Mouse (Mus musculus): ENCODE measurements around the gene Irx4. TPM values are rescaled to one million over a fixed set of nuclear protein-coding genes. Genes with fewer than 3 reads are reported as not detected.

The Irx4 gene
- polyA plus RNA-seq (2021) = not detected

- ChIA-PET CTCF (no interaction called here), POLR2A (no interaction called here)
- TF ChIP-seq CTCF (IDR thresholded peaks at IDR 0.05) = no peak
- ATAC-seq (no peak), DNase-seq (ENCODE audit: low read depth, low spot score) (no peak)
- in situ Hi-C loops (cut with MboI; ENCODE audit: low pct_unique_long_range_greater_than_20kb) = no loop called here
- H3K27me3 ChIP-seq = peaks cover 38% of the 10 kb centered on the region
Measured at GRCm38 (mm10) chr13:73260354-73261035, at the start of gene Irx4. Gene Irx4, plus strand, starts transcription at chr13:73260479.

- no peak for DNase-seq (ENCODE audit: low read depth, low spot score)
- ATAC-seq = no peak
- no peak for TF ChIP-seq CTCF (IDR thresholded peaks at IDR 0.05)
- H3K27me3 ChIP-seq = no peaks in the 10 kb centered on the region
- CTCF ChIA-PET = no interaction called here
- POLR2A ChIA-PET = no interaction called here
- in situ Hi-C loops (cut with MboI; ENCODE audit: low pct_unique_long_range_greater_than_20kb) = no loop called here
Measured at GRCm38 (mm10) chr13:73214301-73214700, 46.0 kb upstream of the Irx4 start.

GRCm38 (mm10) chr13:73236461-73236860 is 23.8 kb upstream of the Irx4 start:
- H3K27me3 ChIP-seq = peaks cover 5% of the 10 kb centered on the region
- DNase-seq (ENCODE audit: low read depth, low spot score) (no peak), ATAC-seq (no peak)
- in situ Hi-C loops (cut with MboI; ENCODE audit: low pct_unique_long_range_greater_than_20kb) = no loop called here
- no peak for TF ChIP-seq CTCF (IDR thresholded peaks at IDR 0.05)
- POLR2A ChIA-PET = interaction anchor here (0.5 kb wide), 1 partner anchor 1958 kb away, joined by 3 read pairs; no protein-coding TSS in a partner anchor
- CTCF ChIA-PET = no interaction called here

- in situ Hi-C loops (cut with MboI; ENCODE audit: low pct_unique_long_range_greater_than_20kb) = no loop called here
- H3K27me3 ChIP-seq = peaks cover 3% of the 10 kb centered on the region
- ChIA-PET CTCF (no interaction called here), POLR2A (no interaction called here)
- ATAC-seq = no peak
- no peak for DNase-seq (ENCODE audit: low read depth, low spot score)
- TF ChIP-seq CTCF (IDR thresholded peaks at IDR 0.05) = no peak
Measured at GRCm38 (mm10) chr13:73239191-73239746, 21.0 kb upstream of the Irx4 start.

DNA sequence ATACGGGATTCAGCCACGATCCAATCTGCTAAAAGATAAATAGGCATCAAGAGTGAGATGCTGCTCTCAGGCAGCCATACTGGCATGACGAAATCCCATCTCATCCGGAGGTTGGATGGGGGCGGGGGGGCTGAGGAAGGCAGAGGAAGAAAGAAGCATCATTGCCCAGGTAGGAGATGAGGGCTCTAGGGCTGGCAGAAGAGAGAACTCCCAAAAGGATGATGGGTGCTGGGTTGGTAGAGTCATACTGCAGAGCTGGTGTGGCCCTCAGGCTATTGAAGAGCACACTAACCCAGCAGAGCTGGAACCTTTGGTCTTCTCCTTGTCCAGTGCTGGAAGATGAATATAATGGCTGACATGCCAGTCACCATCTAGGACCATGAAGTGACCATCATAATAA is 17.7 kb upstream of the Irx4 start:
- ATAC-seq (no peak), DNase-seq (ENCODE audit: low read depth, low spot score) (no peak)
- POLR2A ChIA-PET = no interaction called here
- TF ChIP-seq CTCF (IDR thresholded peaks at IDR 0.05) = no peak
- in situ Hi-C loops (cut with MboI; ENCODE audit: low pct_unique_long_range_greater_than_20kb) = no loop called here
- CTCF ChIA-PET = no interaction called here
- no peaks in the 10 kb centered on the region for H3K27me3 ChIP-seq

GRCm38 (mm10) chr13:73246961-73247360 is 13.3 kb upstream of the Irx4 start:
- DNase-seq (ENCODE audit: low read depth, low spot score) = no peak
- in situ Hi-C loops (cut with MboI; ENCODE audit: low pct_unique_long_range_greater_than_20kb) = no loop called here
- CTCF ChIA-PET = no interaction called here
- peaks cover 8% of the 10 kb centered on the region for H3K27me3 ChIP-seq
- no peak for TF ChIP-seq CTCF (IDR thresholded peaks at IDR 0.05)
- POLR2A ChIA-PET = no interaction called here
- no peak for ATAC-seq

DNA sequence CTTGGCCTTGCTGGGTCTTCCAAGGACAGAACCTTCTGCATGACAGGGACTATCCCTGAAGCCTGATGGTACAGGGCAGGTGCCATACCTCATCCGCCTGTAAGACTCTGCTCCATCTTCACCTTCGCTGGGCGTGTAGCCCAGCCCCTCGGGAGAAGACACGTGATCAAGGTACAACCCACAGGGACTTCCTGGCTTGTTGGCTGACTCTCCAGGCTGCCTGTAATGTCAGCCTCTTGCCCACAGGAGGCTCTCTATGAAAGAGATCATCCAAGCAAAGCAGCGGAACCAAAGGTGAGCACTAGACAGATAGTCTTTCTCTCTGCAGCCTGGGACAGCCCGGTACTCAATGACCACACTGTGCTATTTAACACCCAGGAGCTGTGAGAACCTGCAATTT is 9.1 kb upstream of the Irx4 start:
- DNase-seq (ENCODE audit: low read depth, low spot score) = no peak
- ATAC-seq = no peak
- peaks cover 16% of the 10 kb centered on the region for H3K27me3 ChIP-seq
- ChIA-PET CTCF (no interaction called here), POLR2A (no interaction called here)
- TF ChIP-seq CTCF (IDR thresholded peaks at IDR 0.05) = no peak
- in situ Hi-C loops (cut with MboI; ENCODE audit: low pct_unique_long_range_greater_than_20kb) = no loop called here

DNA sequence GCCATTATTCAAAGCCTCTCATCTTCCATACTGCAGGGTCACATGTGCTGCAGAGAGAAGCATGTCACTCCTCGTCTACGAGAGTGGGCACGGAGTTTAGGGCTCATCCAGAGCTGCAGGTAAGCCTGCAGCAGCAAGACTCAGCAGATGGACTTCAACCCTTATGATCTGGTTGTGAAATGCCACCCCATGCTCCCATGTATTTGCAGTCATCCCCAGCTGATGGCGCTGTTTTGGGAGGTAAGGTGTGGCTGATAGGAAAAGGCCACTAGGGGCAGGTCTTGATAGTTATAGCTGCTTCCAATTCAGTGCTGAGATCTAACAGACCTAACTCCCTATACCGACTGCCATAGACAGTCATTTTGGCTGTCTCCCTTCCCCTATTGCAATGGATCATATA is 8.3 kb upstream of the Irx4 start:
- in situ Hi-C loops (cut with MboI; ENCODE audit: low pct_unique_long_range_greater_than_20kb) = no loop called here
- POLR2A ChIA-PET = no interaction called here
- H3K27me3 ChIP-seq = peaks cover 16% of the 10 kb centered on the region
- CTCF ChIA-PET = no interaction called here
- DNase-seq (ENCODE audit: low read depth, low spot score) = no peak
- TF ChIP-seq CTCF (IDR thresholded peaks at IDR 0.05) = no peak
- ATAC-seq = no peak

- ATAC-seq (no peak), DNase-seq (ENCODE audit: low read depth, low spot score) (no peak)
- TF ChIP-seq CTCF (IDR thresholded peaks at IDR 0.05) = no peak
- POLR2A ChIA-PET = no interaction called here
- in situ Hi-C loops (cut with MboI; ENCODE audit: low pct_unique_long_range_greater_than_20kb) = no loop called here
- CTCF ChIA-PET = no interaction called here
- peaks cover 29% of the 10 kb centered on the region for H3K27me3 ChIP-seq
Measured at GRCm38 (mm10) chr13:73258415-73258814, 1.9 kb upstream of the Irx4 start.

DNA sequence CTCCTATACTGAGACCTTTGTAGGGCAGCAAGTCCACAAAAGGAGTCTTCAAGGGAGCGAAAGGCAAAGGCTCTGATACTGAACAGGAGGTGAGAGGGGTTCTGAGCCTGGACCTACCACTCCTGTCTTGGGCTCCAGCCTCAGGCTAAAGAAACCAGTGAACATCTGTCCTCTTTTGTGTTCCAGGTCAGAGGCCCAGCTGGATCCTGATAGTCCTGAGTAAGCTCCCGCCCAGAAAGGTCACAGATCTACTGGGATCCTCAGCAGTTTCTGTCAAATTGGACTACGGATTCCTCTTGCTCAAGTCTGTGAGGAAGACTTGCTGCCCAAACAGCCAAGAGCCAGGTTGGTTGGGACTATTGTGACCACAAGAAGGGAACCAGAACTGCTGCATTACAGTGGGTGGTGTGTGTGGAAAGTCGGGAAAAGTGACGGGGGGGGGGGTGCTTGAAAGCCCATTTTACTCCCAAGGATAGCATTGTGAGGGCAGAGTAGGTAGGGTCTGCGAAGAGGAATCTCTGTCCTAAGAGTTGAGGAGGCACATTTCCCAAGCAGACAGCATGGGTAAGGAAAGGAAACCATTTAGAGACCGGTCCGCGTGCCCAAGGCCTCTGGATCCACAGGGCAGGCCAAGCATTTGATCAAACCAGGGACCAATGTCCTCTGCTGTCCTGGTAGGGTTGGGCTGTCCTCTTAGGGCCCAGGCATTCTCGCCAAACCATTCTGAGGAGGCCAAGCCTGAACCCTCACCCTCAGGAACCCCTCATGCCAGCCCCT is 514 bp upstream of the Irx4 start:
- CTCF ChIA-PET = no interaction called here
- DNase-seq (ENCODE audit: low read depth, low spot score) = no peak
- TF ChIP-seq CTCF (IDR thresholded peaks at IDR 0.05) = no peak
- POLR2A ChIA-PET = no interaction called here
- H3K27me3 ChIP-seq = peaks cover 36% of the 10 kb centered on the region
- in situ Hi-C loops (cut with MboI; ENCODE audit: low pct_unique_long_range_greater_than_20kb) = no loop called here
- no peak for ATAC-seq

DNA sequence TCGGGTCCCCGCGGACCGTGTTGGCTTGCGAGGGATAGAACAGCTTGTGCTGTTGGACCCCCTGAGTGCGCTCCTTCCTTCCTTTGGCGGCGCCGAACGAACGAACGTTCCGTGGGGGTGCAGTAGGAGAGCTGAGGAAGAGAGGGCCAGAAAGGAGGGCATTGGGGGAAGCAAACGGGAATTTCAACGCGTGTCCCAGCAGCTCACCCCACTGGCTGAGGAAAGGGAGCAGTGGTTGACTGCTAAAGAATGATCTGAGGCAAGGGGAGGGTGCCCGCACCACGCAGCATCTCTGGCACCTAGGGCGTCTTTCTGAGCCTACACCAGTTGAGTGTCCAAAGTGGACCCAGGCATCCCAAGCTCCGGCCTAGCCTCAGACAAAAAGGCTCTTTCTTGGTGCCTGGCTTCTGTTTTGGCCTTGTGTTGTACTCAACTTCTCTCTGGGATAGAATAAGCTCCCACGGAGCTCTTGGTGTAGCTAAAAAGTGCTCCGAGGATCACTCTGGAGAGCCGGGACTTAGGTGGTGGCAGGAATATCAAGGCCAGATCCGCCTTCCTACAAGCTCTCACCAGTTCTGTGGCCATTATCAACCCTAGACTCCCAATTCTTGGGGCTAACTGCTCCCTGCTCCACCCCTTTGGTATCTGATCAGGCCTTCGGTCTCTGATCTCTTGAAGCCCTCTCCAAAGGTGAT is 904 bp downstream of the Irx4 start:
- ChIA-PET CTCF (no interaction called here), POLR2A (no interaction called here)
- TF ChIP-seq CTCF (IDR thresholded peaks at IDR 0.05) = no peak
- no peak for DNase-seq (ENCODE audit: low read depth, low spot score)
- in situ Hi-C loops (cut with MboI; ENCODE audit: low pct_unique_long_range_greater_than_20kb) = no loop called here
- H3K27me3 ChIP-seq = peaks cover 38% of the 10 kb centered on the region
- no peak for ATAC-seq
